Mouse (Mus musculus): ENCODE results near the gene Gale. TPM values are rescaled to one million over a fixed set of nuclear protein-coding genes. Genes with fewer than 3 reads are reported as not detected.
A peak's percentile ranks its signal among the peaks of the same experiment; 100 is the strongest.

The Gale gene
- polyA plus RNA-seq, 1 experiment from 2014 or later: 166 TPM

DNA sequence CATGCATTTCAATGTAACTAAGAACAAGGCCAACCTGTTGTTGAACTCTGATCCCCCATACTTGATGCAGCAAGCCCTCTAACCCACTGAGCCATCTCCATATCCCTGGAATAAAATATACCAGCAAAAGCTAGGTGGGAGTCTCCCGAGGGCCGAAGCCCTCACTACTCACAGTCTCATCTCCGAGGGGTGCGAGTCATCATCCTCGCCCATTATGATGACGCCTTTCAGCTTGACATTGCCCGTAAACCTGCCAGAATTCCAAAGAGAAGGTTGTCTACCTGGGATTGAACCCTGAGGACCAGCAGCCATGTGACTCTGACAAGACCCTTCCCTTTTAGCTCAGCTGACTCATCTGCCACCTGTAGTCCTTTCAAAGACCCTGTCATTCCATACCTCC is 22.2 kb downstream of the Gale start:
- Histone ChIP-seq H3K4me1 (replicated peaks; ENCODE audit: control insufficient read depth, insufficient read depth) (no peaks in the 10 kb centered on the region), H3K4me2 (replicated peaks; ENCODE audit: low read depth) (peak overlapping the region; percentile 97), H3K36me3 (ENCODE audit: control insufficient read depth, insufficient read depth, low read length) (0 out of 2 replicates have a peak, but pooled peaks cover 4% of the 10 kb centered on the region), H3K9me3 (ENCODE audit: control insufficient read depth, low read length) (no peaks in the 10 kb centered on the region), H3K9ac (ENCODE audit: low read length) (peak overlapping the region; percentile 95), H3K4me3 (ENCODE audit: low read depth, low read length) (peak overlapping the region; percentile 98; the same call in 1 of the 2 replicates), H3K27me3 (ENCODE audit: control insufficient read depth, insufficient read depth, low read length) (no peaks in the 10 kb centered on the region), H3K27ac (replicated peaks) (no peak overlapping the region)
- no peak for ATAC-seq (ENCODE audit: low FRiP score, low TSS enrichment)
- no peak for DNase-seq (ENCODE audit: low spot score)
- WGBS: 74% methylated on average over 7 of the region's 7 CpGs
- TF ChIP-seq EP300 (optimal IDR thresholded peaks at IDR 0.05) (no peak), CTCF (IDR thresholded peaks at IDR 0.05; ENCODE audit: low read depth) (no peak)

GRCm38 (mm10) chr4:135986301-135986942 is 22.9 kb downstream of the Gale start:
- TF ChIP-seq EP300 (optimal IDR thresholded peaks at IDR 0.05) (no peak), CTCF (IDR thresholded peaks at IDR 0.05; ENCODE audit: low read depth) (no peak)
- H3K4me1 ChIP-seq (replicated peaks; ENCODE audit: control insufficient read depth, insufficient read depth): no peaks in the 10 kb centered on the region
- H3K27ac ChIP-seq (replicated peaks): peak overlapping the region; percentile 90
- H3K4me2 ChIP-seq (replicated peaks; ENCODE audit: low read depth): peak overlapping the region; percentile 97
- H3K9me3 ChIP-seq (ENCODE audit: control insufficient read depth, low read length): no peaks in the 10 kb centered on the region
- H3K4me3 ChIP-seq (ENCODE audit: low read depth, low read length): peak overlapping the region; percentile 98
- DNase-seq (ENCODE audit: low spot score) (no peak), ATAC-seq (ENCODE audit: low FRiP score, low TSS enrichment) (no peak; the same call in 1 of the 2 replicates)
- peak overlapping the region; percentile 95 for H3K9ac ChIP-seq (ENCODE audit: low read length)
- H3K36me3 ChIP-seq (ENCODE audit: control insufficient read depth, insufficient read depth, low read length): 0 out of 2 replicates have a peak, but pooled peaks cover 4% of the 10 kb centered on the region
- no peaks in the 10 kb centered on the region for H3K27me3 ChIP-seq (ENCODE audit: control insufficient read depth, insufficient read depth, low read length)
- WGBS: 5% methylated on average over 23 of the region's 23 CpGs

DNA sequence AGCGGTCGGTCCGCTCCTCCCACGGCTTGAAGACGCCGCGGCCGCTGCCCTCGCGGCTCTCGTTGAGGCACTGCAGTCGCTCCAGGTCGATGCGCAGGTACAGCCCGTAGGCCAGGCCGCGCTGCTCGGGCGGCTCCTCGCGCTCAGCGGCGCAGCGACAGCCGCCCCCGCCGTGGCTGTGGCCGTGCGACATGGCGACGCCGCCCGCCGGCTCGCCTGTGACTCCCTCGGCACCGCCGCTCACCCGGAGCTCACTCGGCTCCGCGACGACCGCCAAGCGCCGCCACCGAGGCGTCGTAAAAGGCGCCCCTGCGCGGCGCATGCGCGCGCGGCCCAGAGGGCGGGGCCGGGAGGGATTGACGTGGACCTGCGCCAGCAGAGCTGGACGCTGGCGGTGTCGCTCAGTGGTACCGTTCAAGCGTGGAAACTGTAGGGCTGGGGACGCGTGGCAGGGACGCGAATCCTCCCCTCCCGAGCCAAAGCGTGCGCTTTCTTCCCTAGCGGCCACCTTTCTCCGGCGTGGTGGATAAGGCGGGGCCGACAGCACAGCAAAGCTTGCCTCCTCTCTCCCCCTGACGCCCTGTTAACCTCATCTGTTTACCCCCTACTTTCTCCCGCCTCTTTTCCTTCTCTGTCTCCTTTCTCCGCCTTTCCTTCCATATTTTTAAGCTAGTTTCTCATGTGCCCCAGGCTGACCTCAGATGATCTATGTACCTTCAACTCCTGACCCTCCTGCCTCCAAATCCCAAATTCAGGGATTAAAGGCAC is 23.6 kb downstream of the Gale start, which contains the start of gene Pithd1:
Gene Pithd1 (minus strand): TSS at position 322 of the 768 bp plus-strand sequence.
- ATAC-seq (ENCODE audit: low FRiP score, low TSS enrichment): peak; percentile 90
- Histone ChIP-seq H3K27ac (replicated peaks) (peak within 1 kb of the TSS; percentile 90), H3K4me1 (replicated peaks; ENCODE audit: control insufficient read depth, insufficient read depth) (no peaks in the 10 kb centered on the region), H3K9me3 (ENCODE audit: control insufficient read depth, low read length) (no peaks in the 10 kb centered on the region), H3K4me2 (replicated peaks; ENCODE audit: low read depth) (peak within 1 kb of the TSS; percentile 97), H3K36me3 (ENCODE audit: control insufficient read depth, insufficient read depth, low read length) (0 out of 2 replicates have a peak, but pooled peaks cover 4% of the 10 kb centered on the region), H3K27me3 (ENCODE audit: control insufficient read depth, insufficient read depth, low read length) (no peaks in the 10 kb centered on the region), H3K4me3 (ENCODE audit: low read depth, low read length) (peak within 1 kb of the TSS; percentile 98), H3K9ac (ENCODE audit: low read length) (peak within 1 kb of the TSS; percentile 95)
- WGBS: under 1% methylated on average over 79 of the region's 81 CpGs
- peak; percentile 94 for DNase-seq (ENCODE audit: low spot score)
- TF ChIP-seq CTCF (IDR thresholded peaks at IDR 0.05; ENCODE audit: low read depth): peak; percentile 53
- TF ChIP-seq EP300 (optimal IDR thresholded peaks at IDR 0.05): no peak

DNA sequence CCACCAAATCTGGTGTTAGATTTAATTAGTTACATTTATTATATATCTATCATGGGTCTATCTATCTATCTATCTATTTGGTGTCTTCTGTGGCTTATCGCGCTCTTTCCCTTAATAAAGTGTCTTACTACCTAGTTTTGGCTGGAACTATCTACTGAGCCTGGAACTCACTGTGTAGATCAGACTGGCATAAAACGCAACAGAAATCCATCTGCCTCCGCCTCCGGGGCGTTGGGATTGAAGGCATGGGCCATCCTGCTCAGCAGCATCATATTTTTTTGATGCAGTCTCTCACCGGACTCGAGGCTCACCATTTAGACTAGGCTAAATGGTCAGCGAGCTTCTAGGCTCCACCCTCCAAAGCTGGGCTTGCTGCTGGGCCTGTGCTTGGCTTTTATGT is 24.2 kb downstream of the Gale start:
- Histone ChIP-seq H3K27me3 (ENCODE audit: control insufficient read depth, insufficient read depth, low read length) (no peaks in the 10 kb centered on the region), H3K4me3 (ENCODE audit: low read depth, low read length) (peak overlapping the region; percentile 98), H3K9me3 (ENCODE audit: control insufficient read depth, low read length) (no peaks in the 10 kb centered on the region), H3K9ac (ENCODE audit: low read length) (no peak overlapping the region), H3K27ac (replicated peaks) (peak overlapping the region; percentile 90), H3K4me1 (replicated peaks; ENCODE audit: control insufficient read depth, insufficient read depth) (no peaks in the 10 kb centered on the region), H3K36me3 (ENCODE audit: control insufficient read depth, insufficient read depth, low read length) (0 out of 2 replicates have a peak, but pooled peaks cover 4% of the 10 kb centered on the region), H3K4me2 (replicated peaks; ENCODE audit: low read depth) (peak overlapping the region; percentile 97)
- no peak for DNase-seq (ENCODE audit: low spot score)
- TF ChIP-seq CTCF (IDR thresholded peaks at IDR 0.05; ENCODE audit: low read depth): no peak
- TF ChIP-seq EP300 (optimal IDR thresholded peaks at IDR 0.05): no peak
- no peak for ATAC-seq (ENCODE audit: low FRiP score, low TSS enrichment)
- WGBS: 63% methylated on average over 9 of the region's 9 CpGs

DNA sequence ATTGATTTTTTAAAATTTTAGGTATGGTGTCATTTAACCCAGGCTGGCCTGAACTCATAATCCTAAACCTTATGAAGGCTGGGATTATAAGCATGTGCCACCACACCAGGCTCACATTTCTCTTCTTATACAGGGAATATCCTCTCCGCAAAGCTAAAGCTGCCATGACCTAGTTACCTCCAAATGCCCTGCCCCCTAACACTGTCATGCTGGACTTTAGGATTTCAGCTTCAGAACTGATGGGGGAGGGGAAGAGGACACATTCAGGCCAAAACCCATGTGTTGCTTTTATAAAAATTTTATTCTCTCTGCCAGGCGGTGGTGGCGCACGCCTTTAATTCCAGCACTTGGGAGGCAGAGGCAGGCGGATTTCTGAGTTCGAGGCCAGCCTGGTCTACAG is 30.4 kb downstream of the Gale start:
- H3K27me3 ChIP-seq (ENCODE audit: control insufficient read depth, insufficient read depth, low read length): no peaks in the 10 kb centered on the region
- H3K4me1 ChIP-seq (replicated peaks; ENCODE audit: control insufficient read depth, insufficient read depth): no peaks in the 10 kb centered on the region
- no peak overlapping the region for H3K4me2 ChIP-seq (replicated peaks; ENCODE audit: low read depth)
- no peak overlapping the region for H3K4me3 ChIP-seq (ENCODE audit: low read depth, low read length)
- 94% methylated on average over 6 of the region's 6 CpGs for WGBS
- H3K27ac ChIP-seq (replicated peaks): no peak overlapping the region
- ATAC-seq (ENCODE audit: low FRiP score, low TSS enrichment): no peak
- no peak for DNase-seq (ENCODE audit: low spot score)
- TF ChIP-seq CTCF (IDR thresholded peaks at IDR 0.05; ENCODE audit: low read depth) (no peak), EP300 (optimal IDR thresholded peaks at IDR 0.05) (no peak)
- H3K9me3 ChIP-seq (ENCODE audit: control insufficient read depth, low read length): no peaks in the 10 kb centered on the region
- H3K36me3 ChIP-seq (ENCODE audit: control insufficient read depth, insufficient read depth, low read length): no peaks in the 10 kb centered on the region
- no peak overlapping the region for H3K9ac ChIP-seq (ENCODE audit: low read length)
